Mouse (Mus musculus) limb, embryonic 11.5 days (tissue): ENCODE results near the gene Cdsn. TPM values are rescaled to one million over a fixed set of nuclear protein-coding genes. Genes with fewer than 3 reads are reported as not detected.

Experiments used
- ATAC-seq: fragments of 200-750 bp; cut with Nextera tagmentation; 2 replicates; pipeline ENCODE4 v1.8.0; 2017; ENCODE audit warnings: low read depth; ENCODE audit not compliant: insufficient number of reproducible peaks, low FRiP score, low TSS enrichment
- DNase-seq: peaks from one replicate; pipeline ENCODE4 v3.0.0-alpha.2; 2015; ENCODE audit warnings: low spot score
- H3K27ac ChIP-seq: fragments of 300-500 bp; sonication (generic); replicated peaks from 2 replicates; pipeline ENCODE4 v1.5.1; 2014; ENCODE audit warnings: low read depth, mild to moderate bottlenecking, low read length
- H3K27me3 ChIP-seq: fragments of 300-500 bp; sonication (generic); 2 replicates; pipeline ENCODE4 v1.6.1; 2014; ENCODE audit warnings: mild to moderate bottlenecking, low read length, mixed read lengths; ENCODE audit not compliant: control insufficient read depth, insufficient read depth
- H3K36me3 ChIP-seq: fragments of 300-500 bp; sonication (generic); 2 replicates; pipeline ENCODE4 v1.6.1; 2014; ENCODE audit warnings: mild to moderate bottlenecking, low read length, moderate library complexity, mixed read lengths; ENCODE audit not compliant: control insufficient read depth, insufficient read depth
- H3K4me1 ChIP-seq: fragments of 300-500 bp; sonication (generic); 2 replicates; pipeline ENCODE4 v1.6.1; 2014; ENCODE audit warnings: low read length, mixed read lengths; ENCODE audit not compliant: control insufficient read depth, insufficient read depth
- H3K4me2 ChIP-seq: fragments of 300-500 bp; sonication (generic); 2 replicates; pipeline ENCODE4 v1.6.1; 2014; ENCODE audit warnings: low read depth, mild to moderate bottlenecking, moderate library complexity; ENCODE audit not compliant: severe bottlenecking
- H3K4me3 ChIP-seq: fragments of 300-500 bp; sonication (generic); 2 replicates; pipeline ENCODE4 v1.5.1; 2014; ENCODE audit warnings: low read depth, low read length
- H3K9ac ChIP-seq: fragments of 300-500 bp; sonication (generic); 2 replicates; pipeline ENCODE4 v1.6.1; 2014; ENCODE audit warnings: mild to moderate bottlenecking, low read length
- H3K9me3 ChIP-seq: fragments of 300-500 bp; sonication (generic); 2 replicates; pipeline ENCODE4 v1.6.1; 2016; ENCODE audit warnings: low read length; ENCODE audit not compliant: control insufficient read depth
- WGBS: fragments of 180-500 bp; shearing (Covaris S2); extraction: QIAGEN DNeasy Blood & Tissue Kit; methylation state at CpG from one replicate; pipeline ENCODE4 v1.1.7; 2014; 5-methylcytosine and 5-hydroxymethylcytosine counted together
- polyA plus RNA-seq: library from polyadenylated mRNA; unstranded; fragments of >200 nt; fragmentation: Nextera tagmentation; extraction: Ambion mirVana; gene quantifications from 2 replicates; pipeline ENCODE4 v1.2.1, GENCODE M21; 2014

Cdsn gene
- polyA plus RNA-seq, 1 experiment from 2014 or later: not detected

GRCm38 (mm10) chr17:35543412-35543861, 8.5 kb upstream of the Cdsn start:
- 68% methylated on average over 14 of the region's 14 CpGs for WGBS
- no peak for ATAC-seq

GRCm38 (mm10) chr17:35544001-35544400, 7.9 kb upstream of the Cdsn start:
- H3K27ac ChIP-seq: no peak overlapping the region
- ATAC-seq (no peak), DNase-seq (no peak)
- no peak overlapping the region for H3K4me2 ChIP-seq
- no peak overlapping the region for H3K9ac ChIP-seq
- no peaks in the 10 kb centered on the region for H3K27me3 ChIP-seq
- H3K4me3 ChIP-seq: no peak overlapping the region
- no peaks in the 10 kb centered on the region for H3K4me1 ChIP-seq
- H3K9me3 ChIP-seq: no peaks in the 10 kb centered on the region
- 82% methylated on average over 6 of the region's 6 CpGs for WGBS
- no peaks in the 10 kb centered on the region for H3K36me3 ChIP-seq

More at GRCm38 (mm10) chr17:35543412-35543861, 8.5 kb upstream of the Cdsn start:
- H3K4me3 ChIP-seq: no peak overlapping the region
- no peaks in the 10 kb centered on the region for H3K27me3 ChIP-seq
- H3K36me3 ChIP-seq: no peaks in the 10 kb centered on the region
- H3K9me3 ChIP-seq: no peaks in the 10 kb centered on the region
- no peaks in the 10 kb centered on the region for H3K4me1 ChIP-seq
- H3K4me2 ChIP-seq: no peak overlapping the region
- H3K27ac ChIP-seq: no peak overlapping the region
- DNase-seq: no peak
- no peak overlapping the region for H3K9ac ChIP-seq

- no peaks in the 10 kb centered on the region for H3K4me1 ChIP-seq
- no peak overlapping the region for H3K4me2 ChIP-seq
- DNase-seq: peak; percentile 73
- no peak for ATAC-seq
- no peaks in the 10 kb centered on the region for H3K27me3 ChIP-seq
- no peaks in the 10 kb centered on the region for H3K36me3 ChIP-seq
- H3K9ac ChIP-seq: no peak overlapping the region
- WGBS: 35% methylated on average over 6 of the region's 6 CpGs
- H3K9me3 ChIP-seq: no peaks in the 10 kb centered on the region
- no peak overlapping the region for H3K27ac ChIP-seq
- no peak overlapping the region for H3K4me3 ChIP-seq
These were observed 7.2 kb upstream of the Cdsn start for GRCm38 (mm10) chr17:35544680-35545079.

GRCm38 (mm10) chr17:35547465-35547864, 4.5 kb upstream of the Cdsn start:
- DNase-seq: no peak
- H3K27me3 ChIP-seq: no peaks in the 10 kb centered on the region
- no peak overlapping the region for H3K9ac ChIP-seq
- no peaks in the 10 kb centered on the region for H3K9me3 ChIP-seq
- no peaks in the 10 kb centered on the region for H3K4me1 ChIP-seq
- H3K4me2 ChIP-seq: no peak overlapping the region
- ATAC-seq: no peak
- WGBS: 56% methylated on average over 2 of the region's 2 CpGs
- H3K27ac ChIP-seq: no peak overlapping the region
- no peak overlapping the region for H3K4me3 ChIP-seq
- no peaks in the 10 kb centered on the region for H3K36me3 ChIP-seq

GRCm38 (mm10) chr17:35548636-35549035, 3.3 kb upstream of the Cdsn start:
- 27% methylated on average over 5 of the region's 5 CpGs for WGBS
- no peak for ATAC-seq
- Histone ChIP-seq H3K36me3 (no peaks in the 10 kb centered on the region), H3K27me3 (no peaks in the 10 kb centered on the region), H3K9me3 (no peaks in the 10 kb centered on the region), H3K27ac (no peak overlapping the region), H3K4me2 (no peak overlapping the region), H3K9ac (no peak overlapping the region), H3K4me1 (no peaks in the 10 kb centered on the region), H3K4me3 (no peak overlapping the region)
- DNase-seq: no peak

GRCm38 (mm10) chr17:35549437-35550142, 2.3 kb upstream of the Cdsn start:
- no peak overlapping the region for H3K4me3 ChIP-seq
- WGBS: 66% methylated on average over 15 of the region's 15 CpGs
- no peak overlapping the region for H3K27ac ChIP-seq

GRCm38 (mm10) chr17:35550143-35550494, 1.8 kb upstream of the Cdsn start:
- Histone ChIP-seq H3K4me3 (no peak overlapping the region), H3K36me3 (no peaks in the 10 kb centered on the region), H3K4me1 (no peaks in the 10 kb centered on the region), H3K9ac (no peak overlapping the region), H3K4me2 (no peak overlapping the region), H3K27ac (no peak overlapping the region), H3K27me3 (no peaks in the 10 kb centered on the region), H3K9me3 (no peaks in the 10 kb centered on the region)
- DNase-seq (no peak), ATAC-seq (no peak)
- 89% methylated on average over 4 of the region's 4 CpGs for WGBS

More at GRCm38 (mm10) chr17:35549437-35550142, 2.3 kb upstream of the Cdsn start:
- no peak for DNase-seq
- Histone ChIP-seq H3K27me3 (no peaks in the 10 kb centered on the region), H3K4me2 (no peak overlapping the region), H3K4me1 (no peaks in the 10 kb centered on the region), H3K36me3 (no peaks in the 10 kb centered on the region), H3K9ac (no peak overlapping the region), H3K9me3 (no peaks in the 10 kb centered on the region)
- ATAC-seq: no peak

GRCm38 (mm10) chr17:35550871-35551270, 1.1 kb upstream of the Cdsn start:
- WGBS: 34% methylated on average over 8 of the region's 8 CpGs
- no peaks in the 10 kb centered on the region for H3K4me1 ChIP-seq
- no peak overlapping the region for H3K4me3 ChIP-seq
- no peak for DNase-seq
- no peak overlapping the region for H3K27ac ChIP-seq
- ATAC-seq: no peak
- H3K9me3 ChIP-seq: no peaks in the 10 kb centered on the region
- no peaks in the 10 kb centered on the region for H3K27me3 ChIP-seq
- H3K9ac ChIP-seq: no peak overlapping the region
- no peak overlapping the region for H3K4me2 ChIP-seq
- H3K36me3 ChIP-seq: no peaks in the 10 kb centered on the region

GRCm38 (mm10) chr17:35554321-35554720, 2.4 kb downstream of the Cdsn start:
- Histone ChIP-seq H3K27me3 (no peaks in the 10 kb centered on the region), H3K4me1 (no peaks in the 10 kb centered on the region), H3K9me3 (no peaks in the 10 kb centered on the region), H3K4me2 (no peak overlapping the region), H3K4me3 (no peak overlapping the region), H3K9ac (no peak overlapping the region), H3K27ac (no peak overlapping the region), H3K36me3 (no peaks in the 10 kb centered on the region)
- ATAC-seq (no peak), DNase-seq (no peak)
- 86% methylated on average over 5 of the region's 5 CpGs for WGBS
